Mouse (Mus musculus) left cerebral cortex, postnatal 14 days (tissue): ENCODE results near the gene Sergef. TPM values are rescaled to one million over a fixed set of nuclear protein-coding genes. Genes with fewer than 3 reads are reported as not detected.

Experiments
- DNase-seq, 2 experiments: peaks; one replicate each; pipeline ENCODE4 v3.0.0; 2021 to 2022; ENCODE audit warnings: low spot score in 2 of 2, mixed read lengths in 1 of 2
- intact Hi-C: fragments of 180-260 bp; cut with DNase I; formaldehyde crosslinking; loops from one replicate; pipeline ENCODE4 v1.15.1; 2025
- total RNA-seq, 2 experiments: library from RNA; stranded (reverse); gene quantifications; 2 replicates each; pipeline ENCODE4 v1.2.3; 2021

Gene Sergef
- total RNA-seq, 2 experiments from 2014 or later: 57.2 to 66.4 TPM

GRCm38 (mm10) chr7:46551935-46552752 lies 87.5 kb downstream of the Sergef start:
- intact Hi-C loops: no loop called here
- DNase-seq: no peak

- intact Hi-C loops: no loop called here
- no peak for DNase-seq
Observed at GRCm38 (mm10) chr7:46551173-46551572, 88.4 kb downstream of the Sergef start.

DNA sequence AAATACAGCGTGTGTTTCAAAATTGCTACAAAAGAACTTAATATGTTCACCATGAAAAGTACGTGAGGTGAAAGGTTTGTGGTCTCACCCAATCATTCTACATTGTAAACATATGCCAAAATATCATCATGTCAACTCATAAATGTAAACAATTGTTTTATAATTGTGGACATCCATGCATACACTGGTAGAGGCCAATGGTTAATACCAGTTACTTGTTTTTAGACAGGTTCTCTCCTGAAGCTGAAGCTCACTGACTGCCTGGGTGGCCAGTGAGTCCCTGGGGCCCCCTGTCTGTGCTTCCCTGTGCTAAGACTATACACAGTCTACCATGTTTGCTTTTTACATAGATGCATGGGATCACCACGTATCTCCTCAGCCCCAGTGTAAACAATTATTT lies 91.5 kb downstream of the Sergef start:
- DNase-seq: no peak
- intact Hi-C loops: no loop called here

DNA sequence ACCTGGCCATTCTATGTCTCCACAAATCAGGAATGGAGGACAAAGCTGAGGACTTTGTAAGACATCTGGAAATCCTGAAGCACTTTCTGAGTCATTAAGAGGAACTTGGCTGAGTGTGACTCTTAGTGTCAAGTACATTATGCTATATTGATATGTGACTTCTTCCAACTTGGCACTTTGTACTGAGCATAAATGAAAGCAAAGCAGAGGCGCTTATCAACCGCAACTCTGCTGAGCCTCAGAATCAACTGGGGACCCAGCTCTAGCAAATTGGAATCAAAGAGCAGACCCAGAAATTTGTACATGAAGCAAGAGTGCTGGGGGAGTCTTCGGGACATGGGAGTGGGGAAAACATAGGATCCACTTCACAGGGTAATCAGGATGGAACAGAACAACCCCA lies 92.0 kb downstream of the Sergef start:
- intact Hi-C loops: no loop called here
- no peak for DNase-seq

DNA sequence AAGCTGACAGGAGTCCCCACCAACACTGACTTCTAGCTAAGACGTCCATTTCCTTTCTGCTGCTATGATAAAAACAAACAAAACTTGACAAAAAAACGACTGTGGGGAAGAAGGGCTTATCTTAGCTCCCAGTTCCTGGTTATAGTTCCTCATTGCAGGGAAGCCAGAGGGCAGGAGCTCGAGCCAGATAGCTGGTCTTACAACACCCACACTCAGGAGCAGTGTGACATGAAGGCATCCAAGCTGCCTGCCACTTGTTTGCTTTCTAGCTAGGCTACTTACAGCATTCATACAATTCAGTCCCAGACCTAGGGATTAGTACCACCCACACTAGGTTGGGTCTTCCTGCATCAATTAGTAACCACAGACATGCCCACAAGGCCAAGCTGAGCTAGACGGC lies 93.1 kb downstream of the Sergef start:
- DNase-seq: no peak
- intact Hi-C loops: no loop called here

DNA sequence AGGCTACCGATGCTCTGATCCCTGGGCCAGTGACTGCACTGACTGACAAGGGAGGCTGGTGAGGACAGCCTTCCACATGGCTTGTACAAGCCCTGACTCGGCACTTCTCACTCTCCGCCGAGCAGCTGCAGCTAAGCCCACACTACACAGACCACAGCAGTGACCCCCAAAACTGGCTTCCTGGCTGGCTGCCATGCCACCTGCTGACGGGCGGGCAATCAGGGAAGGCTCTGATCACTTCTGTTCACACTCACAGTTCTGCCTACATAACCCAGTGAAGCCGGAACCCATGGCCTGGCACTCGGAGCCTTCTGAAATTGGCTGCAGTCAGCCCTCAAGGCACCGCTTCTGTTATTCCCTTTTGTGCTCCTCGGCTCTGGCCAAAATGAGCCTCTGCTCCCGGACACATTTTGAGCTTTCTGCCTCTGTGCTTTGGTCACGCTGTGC lies 95.4 kb downstream of the Sergef start:
- peak; percentile 41 to 61 for DNase-seq
- intact Hi-C loops: no loop called here

DNA sequence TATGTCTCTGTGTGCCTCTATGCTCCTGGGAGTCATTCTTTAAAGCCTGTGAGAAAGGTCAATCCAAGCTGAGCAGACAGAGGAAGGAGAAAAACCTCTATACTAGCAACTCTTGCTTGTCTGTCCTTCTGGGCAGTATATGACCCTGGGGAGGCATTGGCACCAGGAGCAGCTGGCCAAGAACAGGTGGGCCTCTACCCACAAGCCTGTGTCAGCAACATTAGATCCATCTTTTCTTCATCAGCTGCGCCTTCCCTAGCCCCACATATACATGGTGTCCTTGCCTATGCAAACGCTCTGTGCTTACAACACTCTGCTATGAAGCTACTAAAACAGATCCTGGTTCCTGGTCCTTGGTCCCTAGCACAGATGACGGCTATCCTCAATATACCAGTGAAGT lies 97.5 kb downstream of the Sergef start:
- intact Hi-C loops: no loop called here
- DNase-seq: no peak

DNA sequence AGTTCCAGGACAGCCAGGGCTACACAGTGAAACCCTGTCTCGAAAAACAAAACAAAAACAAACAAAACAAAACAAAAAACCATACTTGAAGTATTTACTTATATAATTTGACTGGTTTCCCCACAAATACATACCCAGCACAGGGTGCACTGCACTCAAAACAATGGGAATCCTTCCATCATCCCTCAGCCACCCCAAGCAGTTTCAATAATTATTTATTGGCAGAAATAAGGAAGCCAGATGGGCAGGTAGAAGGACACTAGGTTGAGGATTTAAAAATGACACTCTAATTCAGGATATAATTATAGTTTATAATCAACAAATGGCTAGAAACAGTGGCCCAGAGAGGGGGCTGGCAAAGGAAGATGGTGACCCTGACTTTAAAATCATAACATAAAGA lies 99.0 kb downstream of the Sergef start:
- intact Hi-C loops: no loop called here
- no peak for DNase-seq

- intact Hi-C loops: no loop called here
- no peak for DNase-seq
Observed at GRCm38 (mm10) chr7:46536456-46537097, 103.0 kb downstream of the Sergef start.

- intact Hi-C loops: no loop called here
- peak; percentile 72 to 82 for DNase-seq
Observed at GRCm38 (mm10) chr7:46535429-46535799, 104.2 kb downstream of the Sergef start.

- intact Hi-C loops: no loop called here
- no peak for DNase-seq
Observed at GRCm38 (mm10) chr7:46534767-46535428, 104.7 kb downstream of the Sergef start.

GRCm38 (mm10) chr7:46533518-46533917 lies 106.1 kb downstream of the Sergef start:
- no peak for DNase-seq
- intact Hi-C loops: no loop called here

DNA sequence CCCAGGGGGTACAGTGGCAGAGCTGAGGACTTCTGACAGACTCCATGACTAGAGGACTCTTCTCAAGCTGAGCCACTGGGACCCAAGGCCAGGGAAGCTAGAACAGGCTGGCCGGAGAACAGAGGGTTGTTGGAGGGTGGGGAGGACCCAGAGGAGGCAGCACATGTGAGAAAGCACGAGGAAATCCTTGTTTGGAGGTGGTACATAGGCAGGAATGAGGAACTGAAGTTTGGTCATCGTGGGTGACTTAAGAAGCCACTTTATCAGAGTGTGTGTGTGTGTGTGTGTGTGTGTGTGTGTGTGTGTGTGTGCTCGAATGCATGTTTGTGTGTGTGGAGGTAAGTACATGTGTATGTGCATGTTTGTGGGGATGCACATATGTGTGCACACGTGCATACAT lies 108.3 kb downstream of the Sergef start:
- intact Hi-C loops: no loop called here

DNA sequence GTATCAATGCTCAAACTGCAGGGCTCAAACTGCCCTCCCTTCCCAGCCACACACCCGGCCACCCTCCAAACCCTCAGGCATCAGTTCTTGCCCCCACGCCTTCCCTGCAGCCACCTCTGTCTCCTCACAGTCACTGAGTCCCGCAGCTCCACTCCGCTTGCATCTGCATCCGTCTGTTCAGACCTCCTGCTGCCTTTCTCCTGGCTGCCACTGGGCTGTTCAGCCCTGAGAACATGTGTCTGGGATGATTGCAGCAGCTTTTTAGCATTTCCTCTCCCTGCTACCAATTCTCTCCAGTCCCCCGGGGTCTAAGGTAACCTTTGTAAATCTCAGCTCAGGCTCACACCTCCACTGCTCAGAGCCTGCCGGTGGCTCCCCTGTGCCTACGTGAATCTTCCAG lies 109.7 kb downstream of the Sergef start:
- DNase-seq: no peak

More for the DNA sequence above, 108.3 kb downstream of the Sergef start:
- DNase-seq: no peak

DNA sequence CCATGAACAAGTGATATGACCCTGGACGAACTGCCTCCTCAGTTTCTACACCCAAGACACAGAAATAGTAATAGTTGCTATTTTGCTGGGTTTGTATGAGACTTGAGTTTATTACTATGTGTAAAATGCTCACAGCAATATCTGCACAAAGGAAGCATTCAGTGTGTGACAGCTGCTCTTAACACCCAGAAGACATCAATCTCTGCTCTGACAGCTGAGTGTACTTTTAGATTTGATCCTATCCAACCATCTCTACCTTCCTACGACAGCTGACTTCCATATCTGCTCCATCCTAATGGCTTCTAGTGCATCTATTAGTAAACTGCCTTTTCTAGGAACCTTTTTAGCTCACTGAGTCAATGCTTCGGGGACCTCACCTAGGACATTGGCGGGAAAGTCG lies 110.3 kb downstream of the Sergef start:
- no peak for DNase-seq
- intact Hi-C loops: no loop called here

More for the DNA sequence above, 109.7 kb downstream of the Sergef start:
- intact Hi-C loops: no loop called here

- intact Hi-C loops: no loop called here
Observed at GRCm38 (mm10) chr7:46526665-46527154, 112.9 kb downstream of the Sergef start.

DNA sequence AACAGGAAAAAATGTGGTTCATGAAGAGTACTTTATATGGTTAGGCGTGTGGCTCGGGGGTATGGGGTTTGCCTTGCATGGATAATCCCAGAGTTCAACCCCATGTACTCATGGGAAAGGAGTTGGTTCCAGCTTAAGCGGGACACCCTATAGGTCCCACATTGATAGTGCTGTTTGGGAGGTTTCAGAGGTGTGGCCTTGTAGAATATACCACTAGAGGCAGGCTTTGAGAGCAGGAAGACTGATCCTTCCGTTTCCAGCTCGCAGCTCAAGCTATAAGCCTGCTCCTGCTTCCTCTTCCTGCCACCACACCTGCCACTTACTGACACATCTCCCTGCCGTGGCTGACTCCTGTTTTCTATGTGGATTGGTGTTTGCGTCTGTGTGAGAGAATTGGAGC lies 116.4 kb downstream of the Sergef start:
- DNase-seq: no peak
- intact Hi-C loops: no loop called here

More at GRCm38 (mm10) chr7:46526665-46527154, 112.9 kb downstream of the Sergef start:
- DNase-seq: no peak

GRCm38 (mm10) chr7:46521794-46522193 lies 117.8 kb downstream of the Sergef start:
- no peak for DNase-seq
- intact Hi-C loops: no loop called here

GRCm38 (mm10) chr7:46519148-46519547 lies 120.5 kb downstream of the Sergef start:
- intact Hi-C loops: no loop called here

GRCm38 (mm10) chr7:46517158-46517557 lies 122.4 kb downstream of the Sergef start:
- intact Hi-C loops: no loop called here
- no peak for DNase-seq

More at GRCm38 (mm10) chr7:46519148-46519547, 120.5 kb downstream of the Sergef start:
- DNase-seq: peak in 1 of 2 experiments; percentile 17
